Mouse (Mus musculus) liver, embryonic 14.5 days (tissue): ENCODE measurements around the gene 2610507B11Rik. TPM values are rescaled to one million over a fixed set of nuclear protein-coding genes. Genes with fewer than 3 reads are reported as not detected.

ENCODE experiments used
- ATAC-seq: fragments of 200-750 bp; cut with Nextera tagmentation; 2 replicates; pipeline ENCODE4 v1.8.0; 2017; ENCODE audit warnings: moderate number of reproducible peaks, mild to moderate bottlenecking, moderate library complexity; ENCODE audit not compliant: insufficient read depth
- DNase-seq, 3 experiments: peaks; one replicate each; pipeline ENCODE4 v3.0.0-alpha.2; 2012 to 2013; ENCODE audit warnings: low read depth in 3 of 3, low spot score in 3 of 3
- H3K27ac ChIP-seq: fragments of 300-500 bp; sonication (generic); 2 replicates; pipeline ENCODE4 v1.5.1; 2014; ENCODE audit warnings: moderate library complexity, mild to moderate bottlenecking, control low read depth, inconsistent platforms
- H3K27me3 ChIP-seq: fragments of 300-500 bp; sonication (generic); 2 replicates; pipeline ENCODE4 v1.6.1; 2014; ENCODE audit warnings: mild to moderate bottlenecking, low read length, moderate library complexity; ENCODE audit not compliant: control insufficient read depth, insufficient read depth
- H3K36me3 ChIP-seq: fragments of 300-500 bp; sonication (generic); replicated peaks from 2 replicates; pipeline ENCODE4 v1.6.1; 2014; ENCODE audit warnings: low read depth; ENCODE audit not compliant: control insufficient read depth, insufficient read depth
- H3K4me1 ChIP-seq, 2 experiments: fragments of 200-500 bp in 1 of 2; fragments of 300-500 bp in 1 of 2; sonication (generic) in 1 of 2; replicated peaks; 2 replicates each; pipeline ENCODE4 v1.6.1; 2012 to 2014; ENCODE audit warnings: antibody characterized with exemption in 1 of 2, inconsistent platforms in 1 of 2, low read length in 1 of 2; ENCODE audit not compliant: control insufficient read depth in 2 of 2, insufficient read depth in 2 of 2
- H3K4me2 ChIP-seq: fragments of 300-500 bp; sonication (generic); 2 replicates; pipeline ENCODE4 v1.6.1; 2014; ENCODE audit warnings: low read depth, mild to moderate bottlenecking, control low read depth, moderate library complexity
- H3K4me3 ChIP-seq, 2 experiments: fragments of 200-500 bp in 1 of 2; fragments of 300-500 bp in 1 of 2; sonication (generic) in 1 of 2; 2 replicates each; pipeline ENCODE4 v1.5.1; 2012 to 2014; ENCODE audit warnings: low read depth in 2 of 2, low read length in 2 of 2, mild to moderate bottlenecking in 2 of 2, control low read depth in 1 of 2, inconsistent platforms in 1 of 2, moderate library complexity in 1 of 2; ENCODE audit not compliant: insufficient read depth in 1 of 2
- H3K9ac ChIP-seq: fragments of 300-500 bp; sonication (generic); replicated peaks from 2 replicates; pipeline ENCODE4 v1.6.1; 2014; ENCODE audit warnings: mild to moderate bottlenecking, control low read depth, moderate library complexity
- H3K9me3 ChIP-seq: fragments of 300-500 bp; sonication (generic); 2 replicates; pipeline ENCODE4 v1.6.1; 2016; ENCODE audit warnings: low read length, mixed read lengths; ENCODE audit not compliant: control insufficient read depth
- CTCF ChIP-seq: IDR thresholded peaks from 2 replicates; pipeline ENCODE4 v1.5.1; 2016; ENCODE audit warnings: antibody characterized with exemption, low read depth, control low read depth
- EP300 ChIP-seq: IDR thresholded peaks from 2 replicates; pipeline ENCODE4 v1.6.1; 2016; ENCODE audit warnings: antibody characterized with exemption, low read depth
- WGBS: fragments of 180-500 bp; shearing (Covaris S2); extraction: QIAGEN DNeasy Blood & Tissue Kit; methylation state at CpG from one replicate; pipeline ENCODE4 v1.1.7; 2014; ENCODE audit not compliant: insufficient replicate concordance; 5-methylcytosine and 5-hydroxymethylcytosine counted together
- polyA plus RNA-seq, 2 experiments: library from polyadenylated mRNA; depleted of rRNA in 1 of 2; stranded (reverse) in 1 of 2; unstranded in 1 of 2; fragments of >200 nt; fragmentation: Nextera tagmentation in 1 of 2; extraction: Ambion mirVana in 1 of 2; gene quantifications; 2 replicates each; pipeline versions ENCODE4 v1.2.1 to v1.2.3; 2012 to 2014

Gene 2610507B11Rik
- polyA plus RNA-seq, 2 experiments, result 20.5 to 26.5 TPM

GRCm38 (mm10) chr11:78322860-78323259, 61.3 kb downstream of the 2610507B11Rik start, which contains the start of gene Aldoc:
Gene Aldoc, plus strand, starts transcription at chr11:78322968.
- Histone ChIP-seq H3K4me2 (peak within 1 kb of the TSS; percentile 49), H3K27ac (no peak within 1 kb of the TSS), H3K27me3 (no peaks in the 10 kb centered on the region), H3K4me3 (peak within 1 kb of the TSS in 1 of 2 experiments; percentile 14; a peak in 2 of 4 replicates), H3K9me3 (no peaks in the 10 kb centered on the region), H3K4me1 (peaks cover 6 to 9% of the 10 kb centered on the region in 2 experiments), H3K36me3 (peaks cover 48% of the 10 kb centered on the region), H3K9ac (no peak within 1 kb of the TSS; the same call in 1 of the 2 replicates)
- DNase-seq (peak; percentile 79 to 85 (median 80)), ATAC-seq (peak; percentile 94)
- WGBS, result under 1% methylated on average over 15 of the region's 15 CpGs
- TF ChIP-seq EP300, result no peak
- 0 out of 2 replicates have a peak, but pooled peaks have one; percentile 24 for TF ChIP-seq CTCF

DNA sequence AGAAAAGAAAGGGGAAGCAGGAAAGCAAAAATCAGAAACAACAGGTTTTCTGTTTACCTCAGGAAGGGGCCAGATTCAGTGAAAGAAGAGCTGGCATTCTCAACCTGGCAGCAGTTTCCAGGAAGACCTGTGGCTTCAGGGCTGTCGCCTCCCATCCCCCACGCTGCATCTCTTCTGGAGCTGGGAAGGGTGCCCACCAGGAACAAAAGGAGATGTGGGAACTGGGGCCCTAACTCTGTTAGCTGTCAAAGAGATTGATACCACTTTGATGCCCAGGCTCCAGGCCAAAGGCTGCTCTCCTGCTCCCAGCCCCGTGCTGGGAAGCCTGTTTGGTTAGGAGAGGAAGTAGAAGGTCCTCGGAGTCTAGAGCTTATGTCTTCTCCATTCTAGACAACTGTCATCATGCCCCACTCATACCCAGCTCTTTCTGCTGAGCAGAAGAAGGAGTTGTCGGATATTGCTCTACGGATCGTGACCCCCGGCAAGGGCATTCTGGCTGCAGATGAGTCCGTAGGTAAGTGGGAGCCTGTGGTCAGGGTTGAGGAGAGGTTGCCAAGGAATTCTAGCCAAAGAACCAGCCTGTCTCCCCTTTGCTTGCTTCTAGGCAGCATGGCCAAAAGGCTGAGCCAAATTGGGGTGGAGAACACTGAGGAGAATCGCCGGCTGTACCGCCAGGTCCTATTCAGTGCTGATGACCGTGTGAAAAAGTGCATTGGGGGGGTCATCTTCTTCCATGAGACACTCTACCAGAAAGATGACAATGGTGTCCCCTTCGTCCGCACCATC, 62.6 kb downstream of the 2610507B11Rik start:
- Histone ChIP-seq H3K36me3 (peaks cover 35% of the 10 kb centered on the region), H3K27ac (no peak overlapping the region), H3K27me3 (no peaks in the 10 kb centered on the region), H3K9ac (no peak overlapping the region), H3K4me3 (no peak overlapping the region), H3K9me3 (no peaks in the 10 kb centered on the region), H3K4me2 (no peak overlapping the region), H3K4me1 (peaks cover 8 to 13% of the 10 kb centered on the region in 2 experiments)
- no peak for DNase-seq
- ATAC-seq, result no peak
- TF ChIP-seq EP300 (no peak), CTCF (no peak)
- WGBS, result 79% methylated on average over 15 of the region's 15 CpGs

DNA sequence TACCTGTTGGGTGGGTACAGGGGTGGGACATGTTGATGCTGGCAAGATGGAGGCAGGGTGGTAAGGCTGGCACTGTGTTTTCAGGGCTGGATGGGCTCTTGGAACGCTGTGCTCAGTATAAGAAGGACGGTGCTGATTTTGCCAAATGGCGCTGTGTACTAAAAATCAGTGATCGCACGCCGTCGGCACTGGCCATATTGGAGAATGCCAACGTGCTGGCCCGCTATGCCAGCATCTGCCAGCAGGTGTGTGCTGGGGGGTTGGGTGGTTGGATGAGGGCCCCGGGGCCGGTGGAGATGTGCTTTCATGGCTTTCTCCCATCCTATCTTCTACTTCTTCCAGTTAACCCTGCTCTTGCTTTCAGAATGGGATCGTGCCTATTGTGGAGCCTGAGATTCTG, 63.4 kb downstream of the 2610507B11Rik start:
- WGBS, result 86% methylated on average over 12 of the region's 12 CpGs
- ATAC-seq, result no peak
- Histone ChIP-seq H3K36me3 (peaks cover 27% of the 10 kb centered on the region), H3K4me1 (peaks cover 10 to 13% of the 10 kb centered on the region in 2 experiments), H3K4me3 (no peak overlapping the region), H3K27ac (no peak overlapping the region), H3K9me3 (no peaks in the 10 kb centered on the region), H3K4me2 (no peak overlapping the region), H3K9ac (no peak overlapping the region), H3K27me3 (no peaks in the 10 kb centered on the region)
- TF ChIP-seq CTCF (peak; percentile 17; the same call in 1 of the 2 replicates), EP300 (no peak)
- no peak for DNase-seq

GRCm38 (mm10) chr11:78327215-78327614, 65.7 kb downstream of the 2610507B11Rik start:
- H3K4me2 ChIP-seq, result no peak overlapping the region
- WGBS, result 84% methylated on average over 4 of the region's 4 CpGs
- ATAC-seq, result no peak
- no peak overlapping the region for H3K27ac ChIP-seq
- no peak overlapping the region for H3K4me3 ChIP-seq
- peaks cover 5% of the 10 kb centered on the region for H3K36me3 ChIP-seq
- TF ChIP-seq CTCF (no peak), EP300 (no peak)
- no peaks in the 10 kb centered on the region for H3K27me3 ChIP-seq
- DNase-seq, result no peak
- H3K4me1 ChIP-seq, result peaks cover 10 to 13% of the 10 kb centered on the region in 2 experiments
- no peaks in the 10 kb centered on the region for H3K9me3 ChIP-seq
- no peak overlapping the region for H3K9ac ChIP-seq
